In genomic region chr14:31208084-31208483, GRCm38 (mm10) we compare ENCODE assay signal across 7 mouse cellular contexts. TPM values are rescaled to one million over a fixed set of nuclear protein-coding genes. Genes with fewer than 3 reads are reported as not detected.
A peak's percentile ranks its signal among the peaks of the same experiment; 100 is the strongest.
DNase-seq lines count a peak whose midpoint lies in the region; ATAC-seq and TF ChIP-seq lines count a peak whose summit lies in the region.

TSS of gene Tnnc1 (plus strand) at chr14:31208312.

- H3K9ac ChIP-seq in stomach, embryonic 14.5 days (replicated peaks; ENCODE audit: low read depth, low read length) = no peak within 1 kb of the TSS
- H3K9ac ChIP-seq in stomach, postnatal 0 days (ENCODE audit: low read length) = no peak within 1 kb of the TSS
- no peak within 1 kb of the TSS; the same call in 1 of the 2 replicates for H3K9ac ChIP-seq in intestine, embryonic 14.5 days (ENCODE audit: low read length)
- no peak within 1 kb of the TSS for H3K9ac ChIP-seq in neural tube, embryonic 12.5 days

- 71% methylated on average over 2 of the region's 2 CpGs for WGBS in stomach, embryonic 14.5 days
- 60% methylated on average over 2 of the region's 2 CpGs for WGBS in stomach, postnatal 0 days
- WGBS in intestine, embryonic 14.5 days = 56% methylated on average over 2 of the region's 2 CpGs
- 85% methylated on average over 2 of the region's 2 CpGs for WGBS in neural tube, embryonic 12.5 days

- H3K9me3 ChIP-seq in stomach, embryonic 14.5 days (ENCODE audit: control insufficient read depth, low read depth, low read length) = no peaks in the 10 kb centered on the region
- H3K9me3 ChIP-seq in stomach, postnatal 0 days (ENCODE audit: control insufficient read depth, low read length) = no peaks in the 10 kb centered on the region
- H3K9me3 ChIP-seq in intestine, embryonic 14.5 days (ENCODE audit: control insufficient read depth, low read length) = no peaks in the 10 kb centered on the region
- no peaks in the 10 kb centered on the region for H3K9me3 ChIP-seq in neural tube, embryonic 12.5 days

- H3K4me3 ChIP-seq in stomach, embryonic 14.5 days (ENCODE audit: low read depth, low read length) = peak within 1 kb of the TSS; percentile 82; the same call in 1 of the 2 replicates
- no peak within 1 kb of the TSS for H3K4me3 ChIP-seq in stomach, postnatal 0 days (ENCODE audit: low read depth, low read length)
- peak within 1 kb of the TSS; percentile 78; the same call in 1 of the 2 replicates for H3K4me3 ChIP-seq in intestine, embryonic 14.5 days (ENCODE audit: low read depth, low read length)
- no peak within 1 kb of the TSS for H3K4me3 ChIP-seq in neural tube, embryonic 12.5 days

- TF ChIP-seq EP300 in stomach, postnatal 0 days (optimal IDR thresholded peaks at IDR 0.05) = no peak

- peak within 1 kb of the TSS; percentile 66 for H3K4me2 ChIP-seq in stomach, embryonic 14.5 days (replicated peaks; ENCODE audit: low read depth, low read length)
- no peak within 1 kb of the TSS for H3K4me2 ChIP-seq in stomach, postnatal 0 days (replicated peaks; ENCODE audit: low read depth)
- peak within 1 kb of the TSS; percentile 73 for H3K4me2 ChIP-seq in intestine, embryonic 14.5 days (ENCODE audit: low read length)
- peak within 1 kb of the TSS; percentile 71 for H3K4me2 ChIP-seq in neural tube, embryonic 12.5 days (replicated peaks)

- TF ChIP-seq CTCF in stomach, postnatal 0 days (IDR thresholded peaks at IDR 0.05; ENCODE audit: low read depth) = no peak

- H3K36me3 ChIP-seq in stomach, embryonic 14.5 days (ENCODE audit: control insufficient read depth, insufficient read depth, low read length) = peaks cover 17% of the 10 kb centered on the region
- H3K36me3 ChIP-seq in stomach, postnatal 0 days (ENCODE audit: control insufficient read depth, insufficient read depth, low read length) = peaks cover 9% of the 10 kb centered on the region; the same call in 1 of the 2 replicates
- H3K36me3 ChIP-seq in intestine, embryonic 14.5 days (ENCODE audit: control insufficient read depth, insufficient read depth, low read length) = peaks cover 13% of the 10 kb centered on the region
- peaks cover 12% of the 10 kb centered on the region for H3K36me3 ChIP-seq in neural tube, embryonic 12.5 days

- H3K27ac ChIP-seq in stomach, embryonic 14.5 days (ENCODE audit: low read length) = no peak within 1 kb of the TSS
- no peak within 1 kb of the TSS for H3K27ac ChIP-seq in stomach, postnatal 0 days (replicated peaks)
- no peak within 1 kb of the TSS for H3K27ac ChIP-seq in intestine, embryonic 14.5 days (ENCODE audit: low read depth)
- no peak within 1 kb of the TSS for H3K27ac ChIP-seq in neural tube, embryonic 12.5 days

- intact Hi-C loops in gastrocnemius, postnatal 14 days (cut with DNase I; ENCODE audit: low total_unique reads) = no loop called here

- H3K27me3 ChIP-seq in stomach, embryonic 14.5 days (ENCODE audit: control insufficient read depth, insufficient read depth, low read length) = no peaks in the 10 kb centered on the region
- no peaks in the 10 kb centered on the region for H3K27me3 ChIP-seq in stomach, postnatal 0 days (ENCODE audit: control insufficient read depth, insufficient read depth, low read length)
- no peaks in the 10 kb centered on the region for H3K27me3 ChIP-seq in intestine, embryonic 14.5 days (replicated peaks; ENCODE audit: control insufficient read depth, insufficient read depth, low read length)
- H3K27me3 ChIP-seq in neural tube, embryonic 12.5 days (replicated peaks) = no peaks in the 10 kb centered on the region

- ATAC-seq in stomach, embryonic 14.5 days (ENCODE audit: insufficient number of reproducible peaks, insufficient read depth, low FRiP score, low read depth) = no peak
- no peak for ATAC-seq in stomach, postnatal 0 days (ENCODE audit: low FRiP score, low TSS enrichment)
- ATAC-seq in intestine, embryonic 14.5 days (replicated peaks; ENCODE audit: low FRiP score, low TSS enrichment, low read depth) = no peak
- no peak for ATAC-seq in neural tube, embryonic 12.5 days (ENCODE audit: low FRiP score, low read depth)

- H3K4me1 ChIP-seq in stomach, embryonic 14.5 days (ENCODE audit: control insufficient read depth, insufficient read depth, low read length) = peaks cover 10% of the 10 kb centered on the region; the same call in 1 of the 2 replicates
- H3K4me1 ChIP-seq in stomach, postnatal 0 days (replicated peaks; ENCODE audit: control insufficient read depth, insufficient read depth) = no peaks in the 10 kb centered on the region; the same call in 1 of the 2 replicates
- H3K4me1 ChIP-seq in intestine, embryonic 14.5 days (replicated peaks; ENCODE audit: control insufficient read depth, insufficient read depth, low read length) = peaks cover 12% of the 10 kb centered on the region
- H3K4me1 ChIP-seq in neural tube, embryonic 12.5 days = peaks cover 15% of the 10 kb centered on the region

- DNase-seq in stomach, postnatal 0 days (ENCODE audit: low spot score) = no peak
- DNase-seq in gastrocnemius, postnatal 14 days = no peak
- no peak for DNase-seq in intestine, embryonic 14.5 days (ENCODE audit: low spot score)
- DNase-seq in adrenal gland, adult 2 months = no peak
- no peak for DNase-seq in ovary, postnatal 36 days (ENCODE audit: low spot score)

RNA-seq across cellular contexts. Expression of gene Tnnc1, which starts in this region (rescaled TPM):
- polyA plus RNA-seq in stomach, embryonic 14.5 days (2014; fragmentation: Nextera tagmentation; extraction: Ambion mirVana) = 1.3 and 3.2 TPM in 2 replicates
- 4.1 and 6.5 TPM in 2 replicates for polyA plus RNA-seq in stomach, postnatal 0 days (2015; fragmentation: Nextera tagmentation; extraction: Ambion mirVana)
- total RNA-seq in gastrocnemius, postnatal 14 days (2021) = 100 to 1,000 TPM; 273 to 573 TPM
- 2.2 and 2.6 TPM in 2 replicates for polyA plus RNA-seq in intestine, embryonic 14.5 days (2014; fragmentation: Nextera tagmentation; extraction: Ambion mirVana)
- 44.2 and 62.0 TPM in 2 replicates for polyA plus RNA-seq in neural tube, embryonic 12.5 days (2016; fragmentation: Nextera tagmentation; extraction: Ambion mirVana)
- 1 to 10 TPM; 1.3 to 1.7 TPM for total RNA-seq in adrenal gland, adult 2 months (2021)
- 0.36 TPM in 1 of 2 replicates, not detected in the other for polyA plus RNA-seq in adrenal gland, adult 2 months (2012; rRNA removed)

Comparison
In these comparisons a context has a peak if more than half of its experiments do, and no peak if none do; other contexts are left out.
1. RNA of gene Tnnc1 (total RNA-seq): 273 to 573 TPM in gastrocnemius, postnatal 14 days; 1.3 to 1.7 TPM in adrenal gland, adult 2 months; every median in the first group is over 100 times any median in the second.
2. H3K4me3 ChIP-seq: peak in stomach, embryonic 14.5 days (single experiment) and intestine, embryonic 14.5 days (single experiment); none in stomach, postnatal 0 days (single experiment) and neural tube, embryonic 12.5 days (single experiment).